Mouse (Mus musculus) E14TG2a.4 (cell line): ENCODE measurements at regions not wholly inside any gene's neighbourhood (a gene's known extent, or its start where the extent isn't known, plus 50 kb on each side); places are given as distances from the start of the nearest gene placed in this dataset.

ENCODE experiments used
- CTCF ChIP-seq: conservative IDR thresholded peaks from 2 replicates; pipeline ENCODE4 v1.5.1; 2014; ENCODE audit warnings: low read length
- NANOG ChIP-seq: IDR thresholded peaks from 2 replicates; pipeline ENCODE4 v1.6.1; 2014; ENCODE audit warnings: borderline replicate concordance, low read length, mixed read lengths
- POU5F1 ChIP-seq: IDR thresholded peaks from 2 replicates; pipeline ENCODE4 v1.6.1; 2014; ENCODE audit warnings: low read length, borderline replicate concordance

DNA sequence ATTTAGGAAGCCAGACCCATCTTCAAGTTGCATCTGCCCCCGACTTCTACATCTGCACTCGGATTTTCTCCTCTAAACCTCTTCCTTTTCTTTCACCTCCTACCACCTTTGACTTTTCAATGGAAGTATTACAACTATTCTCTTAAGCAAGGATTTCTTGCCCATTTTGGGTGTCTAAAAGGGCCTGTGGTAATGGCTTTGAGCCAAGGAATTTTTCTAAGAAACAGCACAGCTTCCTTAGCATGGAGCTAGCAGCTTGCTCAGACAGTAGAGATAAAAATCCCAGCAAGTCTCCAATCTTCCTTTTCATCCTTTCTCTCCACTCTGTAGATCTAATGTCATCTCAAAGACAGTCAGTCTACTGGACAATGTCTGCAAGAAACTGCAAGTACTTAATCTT, 63.2 kb upstream of the Hsfy2 start:
- TF ChIP-seq CTCF, result no peak
- no peak for TF ChIP-seq POU5F1
- TF ChIP-seq NANOG, result no peak
